Mouse (Mus musculus) mature B cell (primary cell): ENCODE results near the gene Pin4.

ENCODE experiments used
- in situ Hi-C: fragments of 300-500 bp; cut with MboI; formaldehyde crosslinking; loops from 2 replicates; pipeline ENCODE4 v1.14.3; 2019

Pin4 gene

GRCm38 (mm10) chrX:102156618-102157422 lies 37.6 kb downstream of the Pin4 start, which contains the start of gene Ercc6l:
TSS of gene Ercc6l (minus strand) at chrX:102157091.
- in situ Hi-C loops: no loop called here

- in situ Hi-C loops: no loop called here
These were observed 38.2 kb downstream of the Pin4 start for GRCm38 (mm10) chrX:102157423-102157791.

- in situ Hi-C loops: no loop called here
These were observed 40.5 kb downstream of the Pin4 start for GRCm38 (mm10) chrX:102159778-102160177.

GRCm38 (mm10) chrX:102160528-102160927 lies 41.3 kb downstream of the Pin4 start:
- in situ Hi-C loops: no loop called here

GRCm38 (mm10) chrX:102163096-102163495 lies 43.8 kb downstream of the Pin4 start:
- in situ Hi-C loops: no loop called here

GRCm38 (mm10) chrX:102163529-102163928 lies 44.3 kb downstream of the Pin4 start:
- in situ Hi-C loops: no loop called here

- in situ Hi-C loops: no loop called here
These were observed 47.3 kb downstream of the Pin4 start for GRCm38 (mm10) chrX:102166521-102166920.

- in situ Hi-C loops: no loop called here
These were observed 47.7 kb downstream of the Pin4 start for GRCm38 (mm10) chrX:102166986-102167385.

- in situ Hi-C loops: no loop called here
These were observed 50.5 kb downstream of the Pin4 start for GRCm38 (mm10) chrX:102169724-102170123.

GRCm38 (mm10) chrX:102170135-102170534 lies 50.9 kb downstream of the Pin4 start:
- in situ Hi-C loops: no loop called here

- in situ Hi-C loops: no loop called here
These were observed 51.7 kb downstream of the Pin4 start for GRCm38 (mm10) chrX:102170900-102171299.

GRCm38 (mm10) chrX:102175538-102176287 lies 56.5 kb downstream of the Pin4 start:
- in situ Hi-C loops: no loop called here
